Mouse (Mus musculus): Measurements from ENCODE around the gene Ctdsp1. TPM values are rescaled to one million over a fixed set of nuclear protein-coding genes. Genes with fewer than 3 reads are reported as not detected.
"Not testable (repeated sequence)": the region's sequence is repeated elsewhere in the genome, so short reads cannot be mapped to it uniquely, and the experiment has no call there.

The Ctdsp1 gene
- polyA plus RNA-seq, 1 experiment = 96.1 TPM

GRCm38 (mm10) chr1:74395290-74395689 is 4.0 kb downstream of the Ctdsp1 start:
- Histone ChIP-seq H3K4me1 (ENCODE audit: control insufficient read depth, insufficient read depth, insufficient read length) (peaks cover 9% of the 10 kb centered on the region; the same call in 1 of the 2 replicates), H3K27me3 (ENCODE audit: control insufficient read depth, insufficient read depth, low read length) (no peaks in the 10 kb centered on the region), H3K36me3 (ENCODE audit: control insufficient read depth, insufficient read depth, low read length) (peaks cover 17% of the 10 kb centered on the region), H3K27ac (ENCODE audit: insufficient read depth, low read length) (no peak overlapping the region), H3K4me3 (ENCODE audit: extremely low read depth, insufficient read depth, insufficient read length) (no peak overlapping the region)
- no peak for DNase-seq (ENCODE audit: low read depth in 1 of 2, low spot score in 2 of 2)
- 93% methylated on average over 12 of the region's 13 CpGs for WGBS
- TF ChIP-seq POLR2A (IDR thresholded peaks at IDR 0.05; ENCODE audit: low read depth, low read length) = no peak
- TF ChIP-seq CTCF (IDR thresholded peaks at IDR 0.05; ENCODE audit: extremely low read depth, insufficient read depth, insufficient read length, insufficient replicate concordance) = no peak

- not testable (repeated sequence) for H3K27me3 ChIP-seq (ENCODE audit: control insufficient read depth, insufficient read depth, low read length); DNase-seq (ENCODE audit: low read depth in 1 of 2, low spot score in 2 of 2); H3K4me1 ChIP-seq (ENCODE audit: control insufficient read depth, insufficient read depth, insufficient read length)
- H3K36me3 ChIP-seq (ENCODE audit: control insufficient read depth, insufficient read depth, low read length) = peaks cover 17% of the 10 kb centered on the region
- H3K4me3 ChIP-seq (ENCODE audit: extremely low read depth, insufficient read depth, insufficient read length) = peak overlapping the region; percentile 73
- WGBS = 19% methylated on average over 12 of the region's 12 CpGs
- H3K27ac ChIP-seq (ENCODE audit: insufficient read depth, low read length) = peak overlapping the region; percentile 80
These were observed 5.3 kb downstream of the Ctdsp1 start for GRCm38 (mm10) chr1:74396456-74397222.

- peaks cover 17% of the 10 kb centered on the region for H3K36me3 ChIP-seq (ENCODE audit: control insufficient read depth, insufficient read depth, low read length)
- peak; percentile 80 to 97 for DNase-seq (ENCODE audit: low read depth in 1 of 2, low spot score in 2 of 2)
- H3K4me3 ChIP-seq (ENCODE audit: extremely low read depth, insufficient read depth, insufficient read length) = peak overlapping the region; percentile 73
- peaks cover 3% of the 10 kb centered on the region; the same call in 1 of the 2 replicates for H3K4me1 ChIP-seq (ENCODE audit: control insufficient read depth, insufficient read depth, insufficient read length)
- H3K27me3 ChIP-seq (ENCODE audit: control insufficient read depth, insufficient read depth, low read length) = no peaks in the 10 kb centered on the region
- TF ChIP-seq POLR2A (IDR thresholded peaks at IDR 0.05; ENCODE audit: low read depth, low read length) (peak; percentile 80), CTCF (IDR thresholded peaks at IDR 0.05; ENCODE audit: extremely low read depth, insufficient read depth, insufficient read length, insufficient replicate concordance) (peak; percentile 76)
- under 1% methylated on average over 41 of the region's 41 CpGs for WGBS
- peak overlapping the region; percentile 94 for H3K27ac ChIP-seq (ENCODE audit: insufficient read depth, low read length)
These were observed 6.1 kb downstream of the Ctdsp1 start for GRCm38 (mm10) chr1:74397268-74397918.

GRCm38 (mm10) chr1:74397919-74398451 is 6.7 kb downstream of the Ctdsp1 start:
- DNase-seq (ENCODE audit: low read depth in 1 of 2, low spot score in 2 of 2) = peak; percentile 64 to 77
- no peak for TF ChIP-seq POLR2A (IDR thresholded peaks at IDR 0.05; ENCODE audit: low read depth, low read length)
- peak; percentile 29; the same call in 1 of the 2 replicates for TF ChIP-seq CTCF (IDR thresholded peaks at IDR 0.05; ENCODE audit: extremely low read depth, insufficient read depth, insufficient read length, insufficient replicate concordance)

GRCm38 (mm10) chr1:74400531-74400930 is 9.2 kb downstream of the Ctdsp1 start:
- no peaks in the 10 kb centered on the region for H3K4me1 ChIP-seq (ENCODE audit: control insufficient read depth, insufficient read depth, insufficient read length)
- H3K4me3 ChIP-seq (ENCODE audit: extremely low read depth, insufficient read depth, insufficient read length) = no peak overlapping the region
- H3K27me3 ChIP-seq (ENCODE audit: control insufficient read depth, insufficient read depth, low read length) = no peaks in the 10 kb centered on the region
- H3K36me3 ChIP-seq (ENCODE audit: control insufficient read depth, insufficient read depth, low read length) = no peaks in the 10 kb centered on the region
- TF ChIP-seq POLR2A (IDR thresholded peaks at IDR 0.05; ENCODE audit: low read depth, low read length) (no peak), CTCF (IDR thresholded peaks at IDR 0.05; ENCODE audit: extremely low read depth, insufficient read depth, insufficient read length, insufficient replicate concordance) (no peak)
- no peak for DNase-seq (ENCODE audit: low read depth in 1 of 2, low spot score in 2 of 2)
- no peak overlapping the region for H3K27ac ChIP-seq (ENCODE audit: insufficient read depth, low read length)
- 91% methylated on average over 3 of the region's 3 CpGs for WGBS

More at GRCm38 (mm10) chr1:74397919-74398451, 6.7 kb downstream of the Ctdsp1 start:
- peak overlapping the region; percentile 94 for H3K27ac ChIP-seq (ENCODE audit: insufficient read depth, low read length)
- peak overlapping the region; percentile 73 for H3K4me3 ChIP-seq (ENCODE audit: extremely low read depth, insufficient read depth, insufficient read length)
- WGBS = 1% methylated on average over 11 of the region's 11 CpGs
- peaks cover 17% of the 10 kb centered on the region for H3K36me3 ChIP-seq (ENCODE audit: control insufficient read depth, insufficient read depth, low read length)
- H3K27me3 ChIP-seq (ENCODE audit: control insufficient read depth, insufficient read depth, low read length) = no peaks in the 10 kb centered on the region
- no peaks in the 10 kb centered on the region for H3K4me1 ChIP-seq (ENCODE audit: control insufficient read depth, insufficient read depth, insufficient read length)

- TF ChIP-seq POLR2A (IDR thresholded peaks at IDR 0.05; ENCODE audit: low read depth, low read length) (no peak), CTCF (IDR thresholded peaks at IDR 0.05; ENCODE audit: extremely low read depth, insufficient read depth, insufficient read length, insufficient replicate concordance) (no peak)
- 72% methylated on average over 16 of the region's 16 CpGs for WGBS
- Histone ChIP-seq H3K36me3 (ENCODE audit: control insufficient read depth, insufficient read depth, low read length) (no peaks in the 10 kb centered on the region), H3K4me3 (ENCODE audit: extremely low read depth, insufficient read depth, insufficient read length) (no peak overlapping the region), H3K27ac (ENCODE audit: insufficient read depth, low read length) (no peak overlapping the region), H3K27me3 (ENCODE audit: control insufficient read depth, insufficient read depth, low read length) (no peaks in the 10 kb centered on the region), H3K4me1 (ENCODE audit: control insufficient read depth, insufficient read depth, insufficient read length) (no peaks in the 10 kb centered on the region)
- DNase-seq (ENCODE audit: low read depth in 1 of 2, low spot score in 2 of 2) = no peak
These were observed 9.8 kb downstream of the Ctdsp1 start for GRCm38 (mm10) chr1:74401015-74401702.

Data from spleen, adult 2 months (tissue).